Comparison of ENCODE assay signal across 9 mouse cellular contexts in the genomic region with DNA sequence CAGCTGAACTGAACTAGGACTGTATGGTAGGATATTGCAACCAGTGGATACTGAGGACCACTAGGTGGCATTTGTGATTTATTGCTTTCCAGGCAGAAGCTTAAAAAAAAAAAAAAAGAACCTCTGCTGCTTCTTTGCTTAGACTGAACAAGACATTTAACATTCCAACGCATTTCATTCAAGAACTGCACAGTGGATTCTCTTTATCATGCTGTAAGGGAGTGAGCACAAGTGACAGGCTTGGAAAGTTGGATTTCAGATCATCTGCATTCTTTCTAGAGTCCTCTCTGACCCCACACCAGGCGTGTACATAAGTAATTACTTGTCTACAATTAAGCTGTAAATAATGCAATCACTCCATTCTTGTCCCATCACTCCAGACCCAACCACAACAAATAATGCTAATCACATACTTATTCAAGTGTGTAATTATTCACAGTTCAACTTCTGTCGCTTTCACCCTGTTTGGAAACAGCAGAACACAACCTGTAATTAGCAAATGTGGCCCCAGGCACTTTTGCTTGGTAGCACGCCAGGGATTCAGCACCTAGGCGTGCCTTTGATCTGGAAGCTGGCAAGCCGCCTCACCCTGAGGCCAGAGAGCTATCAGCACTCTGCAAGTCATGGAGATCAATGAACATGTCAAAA.
DNase-seq lines count a peak whose midpoint lies in the region; ATAC-seq and TF ChIP-seq lines count a peak whose summit lies in the region.
"Had no signal": no experiment of that assay in that cellular context is flagged by ENCODE, and none has a peak within 500 bp of the region (broad histone marks: within the 10 kb centered on the region; RNA-seq: fewer than 3 reads in every experiment).

No protein-coding gene starts in this region.

- peaks cover 22% of the 10 kb centered on the region for H3K27me3 ChIP-seq in forebrain, embryonic 14.5 days (replicated peaks; ENCODE audit: control insufficient read depth, insufficient read depth, low read length)
- H3K27me3 ChIP-seq in kidney, postnatal 0 days (ENCODE audit: insufficient read depth, low read length), result no peaks in the 10 kb centered on the region
- peaks cover 8% of the 10 kb centered on the region; the same call in 1 of the 2 replicates for H3K27me3 ChIP-seq in neural tube, embryonic 13.5 days
- H3K27me3 ChIP-seq in intestine, embryonic 16.5 days (replicated peaks; ENCODE audit: control insufficient read depth, insufficient read depth, low read length), result no peaks in the 10 kb centered on the region
- H3K27me3 ChIP-seq: limb, embryonic 13.5 days had no signal

- TF ChIP-seq CTCF in layer of hippocampus, adult 2 months (conservative IDR thresholded peaks at IDR 0.05), result peak; percentile 86
- TF ChIP-seq CTCF in kidney, postnatal 0 days (IDR thresholded peaks at IDR 0.05; ENCODE audit: low read depth), result peak; percentile 28; the same call in 1 of the 2 replicates

- no peak overlapping the region for H3K4me2 ChIP-seq in forebrain, embryonic 14.5 days (ENCODE audit: low read length)
- no peak overlapping the region for H3K4me2 ChIP-seq in kidney, postnatal 0 days (ENCODE audit: low read length)
- no peak overlapping the region for H3K4me2 ChIP-seq in neural tube, embryonic 13.5 days
- H3K4me2 ChIP-seq in intestine, embryonic 16.5 days (ENCODE audit: low read depth, low read length), result no peak overlapping the region
- H3K4me2 ChIP-seq: limb, embryonic 13.5 days had no signal

- H3K27ac ChIP-seq in layer of hippocampus, adult 2 months, result no peak overlapping the region
- H3K27ac ChIP-seq in forebrain, embryonic 14.5 days (ENCODE audit: low read depth, low read length), result no peak overlapping the region
- no peak overlapping the region for H3K27ac ChIP-seq in kidney, postnatal 0 days
- no peak overlapping the region for H3K27ac ChIP-seq in neural tube, embryonic 13.5 days (replicated peaks)
- H3K27ac ChIP-seq in intestine, embryonic 16.5 days (ENCODE audit: low read length), result no peak overlapping the region
- H3K27ac ChIP-seq: limb, embryonic 13.5 days had no signal

- ATAC-seq in cerebellum, adult (ENCODE audit: insufficient number of reproducible peaks, low FRiP score, low TSS enrichment), result peak; percentile 83
- peak; percentile 93 for ATAC-seq in forebrain, embryonic 14.5 days
- peak; percentile 46; the same call in 1 of the 2 replicates for ATAC-seq in kidney, postnatal 0 days (replicated peaks; ENCODE audit: low FRiP score, low read depth)
- peak; percentile 89 for ATAC-seq in neural tube, embryonic 13.5 days (ENCODE audit: low read depth)
- no peak for ATAC-seq in intestine, embryonic 16.5 days

- no peak overlapping the region for H3K9ac ChIP-seq in forebrain, embryonic 14.5 days (ENCODE audit: low read length)
- H3K9ac ChIP-seq in kidney, postnatal 0 days (ENCODE audit: low read depth, low read length), result no peak overlapping the region
- no peak overlapping the region for H3K9ac ChIP-seq in neural tube, embryonic 13.5 days
- no peak overlapping the region for H3K9ac ChIP-seq in intestine, embryonic 16.5 days (ENCODE audit: low read depth, low read length)
- H3K9ac ChIP-seq: limb, embryonic 13.5 days had no signal

- DNase-seq in layer of hippocampus, adult 2 months (ENCODE audit: low spot score in 2 of 2), result peak; percentile 25 to 37
- no peak for DNase-seq in layer of hippocampus, postnatal 36 days
- peak; percentile 90 for DNase-seq in forebrain, embryonic 14.5 days (ENCODE audit: low spot score)
- DNase-seq in kidney, postnatal 0 days (ENCODE audit: low spot score), result peak; percentile 24
- no peak for DNase-seq in gastrocnemius, postnatal 4 days (ENCODE audit: low spot score in 2 of 2)

- H3K36me3 ChIP-seq in forebrain, embryonic 14.5 days (ENCODE audit: control insufficient read depth, insufficient read depth, low read length), result no peaks in the 10 kb centered on the region
- no peaks in the 10 kb centered on the region for H3K36me3 ChIP-seq in kidney, postnatal 0 days (ENCODE audit: insufficient read depth, low read length)
- H3K36me3 ChIP-seq in neural tube, embryonic 13.5 days, result no peaks in the 10 kb centered on the region
- no peaks in the 10 kb centered on the region for H3K36me3 ChIP-seq in intestine, embryonic 16.5 days (ENCODE audit: control insufficient read depth, insufficient read depth, low read length)
- H3K36me3 ChIP-seq: limb, embryonic 13.5 days had no signal

- 0 out of 2 replicates have a peak, but pooled peaks cover 6% of the 10 kb centered on the region for H3K4me1 ChIP-seq in forebrain, embryonic 14.5 days (ENCODE audit: control insufficient read depth, insufficient read depth, low read length)
- no peaks in the 10 kb centered on the region for H3K4me1 ChIP-seq in kidney, postnatal 0 days (replicated peaks; ENCODE audit: insufficient read depth, low read length)
- peaks cover 14% of the 10 kb centered on the region for H3K4me1 ChIP-seq in neural tube, embryonic 13.5 days (replicated peaks)
- no peaks in the 10 kb centered on the region for H3K4me1 ChIP-seq in intestine, embryonic 16.5 days (ENCODE audit: control insufficient read depth, insufficient read depth, low read length)

- no peaks in the 10 kb centered on the region for H3K9me3 ChIP-seq in forebrain, embryonic 14.5 days (replicated peaks; ENCODE audit: control insufficient read depth, low read length)
- H3K9me3 ChIP-seq in kidney, postnatal 0 days (replicated peaks; ENCODE audit: low read length), result no peaks in the 10 kb centered on the region
- no peaks in the 10 kb centered on the region for H3K9me3 ChIP-seq in neural tube, embryonic 13.5 days
- H3K9me3 ChIP-seq in intestine, embryonic 16.5 days (ENCODE audit: control insufficient read depth, low read length), result no peaks in the 10 kb centered on the region
- H3K9me3 ChIP-seq: limb, embryonic 13.5 days had no signal

- H3K4me3 ChIP-seq in layer of hippocampus, adult 2 months, result no peak overlapping the region
- H3K4me3 ChIP-seq in forebrain, embryonic 14.5 days (ENCODE audit: low read depth, low read length), result no peak overlapping the region
- no peak overlapping the region for H3K4me3 ChIP-seq in kidney, postnatal 0 days (replicated peaks; ENCODE audit: low read depth, low read length)
- no peak overlapping the region for H3K4me3 ChIP-seq in neural tube, embryonic 13.5 days
- no peak overlapping the region for H3K4me3 ChIP-seq in intestine, embryonic 16.5 days (ENCODE audit: low read length)
- H3K4me3 ChIP-seq: limb, embryonic 13.5 days had no signal

- 1% methylated on average over 6 of the region's 6 CpGs for WGBS in forebrain, embryonic 14.5 days
- WGBS in kidney, postnatal 0 days, result 10% methylated on average over 6 of the region's 6 CpGs
- 4% methylated on average over 6 of the region's 6 CpGs for WGBS in neural tube, embryonic 13.5 days
- WGBS in intestine, embryonic 16.5 days, result 21% methylated on average over 6 of the region's 6 CpGs

Comparison
In these comparisons a context has a peak if more than half of its experiments do, and no peak if none do; other contexts are left out.
1. DNase-seq: peak in layer of hippocampus, adult 2 months (2 of 2), forebrain, embryonic 14.5 days (single experiment) and kidney, postnatal 0 days (single experiment); none in layer of hippocampus, postnatal 36 days (0 of 2) and gastrocnemius, postnatal 4 days (0 of 2).